Mouse (Mus musculus): ENCODE data around the gene Ring1. TPM values are rescaled to one million over a fixed set of nuclear protein-coding genes. Genes with fewer than 3 reads are reported as not detected.

The Ring1 gene
- polyA plus RNA-seq, 2 experiments: 1.2 to 9.7 TPM

DNA sequence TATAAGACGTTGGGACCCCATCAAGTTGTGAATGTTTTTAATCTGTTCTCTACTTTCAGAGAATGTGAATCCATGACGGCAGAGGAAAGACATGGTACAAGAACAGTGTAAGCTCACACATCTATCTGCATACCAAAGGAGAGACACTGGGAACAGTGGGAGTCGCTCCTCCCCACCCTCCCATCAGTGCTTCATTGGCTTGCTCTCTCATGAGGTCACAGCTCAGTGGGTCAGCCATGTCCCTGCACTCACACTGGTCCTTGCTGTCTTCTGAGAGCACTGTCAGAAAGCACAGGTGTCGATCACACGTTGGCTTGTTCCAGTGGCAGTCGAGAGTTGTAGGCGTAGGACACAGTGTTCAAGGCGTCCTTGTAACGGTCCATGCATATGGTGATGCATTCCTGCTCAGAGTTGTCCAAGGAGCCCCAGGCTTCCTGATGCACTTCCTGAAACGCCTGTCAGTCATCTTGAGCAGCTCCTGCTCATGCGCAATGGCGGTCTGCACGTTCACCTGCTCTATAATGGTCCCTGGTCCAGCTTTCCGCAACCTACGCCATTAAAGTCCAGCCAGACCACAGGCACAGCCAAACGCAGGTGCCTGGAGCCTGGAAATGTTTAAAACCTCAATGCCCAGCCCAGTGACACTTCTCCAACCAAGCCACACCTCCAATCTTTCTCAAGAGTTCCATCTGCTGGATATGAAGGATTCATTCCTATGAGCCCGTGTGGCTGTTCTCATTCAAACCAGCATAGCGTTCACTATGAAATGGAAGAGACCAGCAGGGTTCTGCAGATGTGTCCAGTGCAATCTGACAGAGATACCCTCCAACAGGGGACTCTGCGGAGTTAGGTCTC, 44.1 kb downstream of the Ring1 start:
- no peaks in the 10 kb centered on the region for H3K9me3 ChIP-seq (ENCODE audit: control insufficient read depth, low read length)
- no peak overlapping the region for H3K4me3 ChIP-seq (ENCODE audit: insufficient read depth in 1 of 2, low read depth in 2 of 2, low read length in 2 of 2)
- no peak for TF ChIP-seq EP300 (IDR thresholded peaks at IDR 0.05; ENCODE audit: low read depth)
- ATAC-seq (ENCODE audit: insufficient read depth): no peak
- H3K4me2 ChIP-seq (ENCODE audit: low read depth): peak overlapping the region; percentile 64
- no peak overlapping the region for H3K9ac ChIP-seq (replicated peaks)
- peaks cover 0 to 21% of the 10 kb centered on the region in 2 experiments; a peak in 2 of 4 replicates for H3K4me1 ChIP-seq (replicated peaks; ENCODE audit: control insufficient read depth in 2 of 2, insufficient read depth in 2 of 2, low read length in 1 of 2)
- H3K27ac ChIP-seq: no peak overlapping the region
- no peak for DNase-seq (ENCODE audit: low read depth in 3 of 3, low spot score in 3 of 3)
- 65% methylated on average over 19 of the region's 19 CpGs for WGBS (ENCODE audit: insufficient replicate concordance)
- no peaks in the 10 kb centered on the region for H3K36me3 ChIP-seq (replicated peaks; ENCODE audit: control insufficient read depth, insufficient read depth, low read depth)
- H3K27me3 ChIP-seq (ENCODE audit: control insufficient read depth, insufficient read depth, low read length): peaks cover 15% of the 10 kb centered on the region; the same call in 1 of the 2 replicates

DNA sequence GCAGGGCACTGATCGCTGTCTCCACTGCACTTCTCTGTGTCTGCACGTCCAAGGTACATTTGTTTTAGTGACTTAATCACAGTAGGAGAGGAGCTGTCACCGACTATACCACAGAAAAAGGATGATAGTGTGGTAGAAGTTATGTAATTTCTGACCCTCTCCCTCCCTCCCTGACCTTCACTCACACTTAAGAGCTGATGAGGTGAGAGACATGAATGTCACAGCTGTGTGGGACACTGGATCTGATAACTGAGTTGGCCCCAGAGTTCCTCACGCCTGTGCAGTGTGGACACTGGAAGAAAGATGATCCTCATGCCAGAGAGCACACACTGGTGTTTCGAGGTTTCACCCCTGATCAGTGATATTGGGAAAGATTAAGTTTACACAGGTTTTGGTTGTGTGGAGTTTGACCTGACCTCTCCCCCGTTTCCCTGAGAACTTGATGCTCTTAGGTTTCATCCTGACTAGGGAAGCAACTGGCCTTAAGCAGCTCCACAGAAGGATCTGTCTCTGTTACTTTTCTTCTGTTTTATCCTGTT, 44.9 kb downstream of the Ring1 start:
- DNase-seq (ENCODE audit: low read depth in 3 of 3, low spot score in 3 of 3): no peak
- peaks cover 0 to 21% of the 10 kb centered on the region in 2 experiments; a peak in 2 of 4 replicates for H3K4me1 ChIP-seq (replicated peaks; ENCODE audit: control insufficient read depth in 2 of 2, insufficient read depth in 2 of 2, low read length in 1 of 2)
- WGBS (ENCODE audit: insufficient replicate concordance): 53% methylated on average over 6 of the region's 6 CpGs
- no peaks in the 10 kb centered on the region for H3K9me3 ChIP-seq (ENCODE audit: control insufficient read depth, low read length)
- ATAC-seq (ENCODE audit: insufficient read depth): no peak
- H3K27me3 ChIP-seq (ENCODE audit: control insufficient read depth, insufficient read depth, low read length): peaks cover 15% of the 10 kb centered on the region; the same call in 1 of the 2 replicates
- no peak for TF ChIP-seq EP300 (IDR thresholded peaks at IDR 0.05; ENCODE audit: low read depth)
- TF ChIP-seq CTCF (IDR thresholded peaks at IDR 0.05; ENCODE audit: low read depth): no peak
- no peak overlapping the region; the same call in 1 of the 2 replicates for H3K4me2 ChIP-seq (ENCODE audit: low read depth)
- no peaks in the 10 kb centered on the region for H3K36me3 ChIP-seq (replicated peaks; ENCODE audit: control insufficient read depth, insufficient read depth, low read depth)
- H3K27ac ChIP-seq: no peak overlapping the region
- no peak overlapping the region for H3K4me3 ChIP-seq (ENCODE audit: insufficient read depth in 1 of 2, low read depth in 2 of 2, low read length in 2 of 2)
- no peak overlapping the region for H3K9ac ChIP-seq (replicated peaks)

DNA sequence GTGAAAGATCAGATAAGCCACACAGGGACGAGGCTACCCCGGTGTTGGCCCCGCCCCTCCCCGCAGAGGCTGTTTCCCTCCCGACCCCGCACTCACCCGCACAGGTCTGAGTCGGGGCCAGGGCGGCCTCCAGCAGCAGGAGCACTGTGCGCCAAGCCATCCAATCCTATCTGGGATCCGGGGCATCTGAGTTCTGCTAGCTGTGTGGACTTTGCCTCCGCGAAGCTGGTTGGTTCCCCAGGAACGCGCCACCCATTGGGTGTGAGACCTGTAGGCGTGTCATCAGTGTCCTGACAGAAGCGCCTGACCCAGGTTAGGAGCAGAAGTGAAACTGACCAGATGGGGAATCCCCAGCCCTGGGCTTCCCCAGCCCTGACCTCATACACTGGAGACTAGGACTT, 45.8 kb downstream of the Ring1 start:
- H3K27me3 ChIP-seq (ENCODE audit: control insufficient read depth, insufficient read depth, low read length): peaks cover 15% of the 10 kb centered on the region; the same call in 1 of the 2 replicates
- no peaks in the 10 kb centered on the region for H3K36me3 ChIP-seq (replicated peaks; ENCODE audit: control insufficient read depth, insufficient read depth, low read depth)
- no peaks in the 10 kb centered on the region for H3K9me3 ChIP-seq (ENCODE audit: control insufficient read depth, low read length)
- H3K9ac ChIP-seq (replicated peaks): no peak overlapping the region
- peak overlapping the region; percentile 65 for H3K4me2 ChIP-seq (ENCODE audit: low read depth)
- DNase-seq (ENCODE audit: low read depth in 3 of 3, low spot score in 3 of 3) (peak; percentile 58 to 73 (median 59)), ATAC-seq (ENCODE audit: insufficient read depth) (peak; percentile 76)
- TF ChIP-seq CTCF (IDR thresholded peaks at IDR 0.05; ENCODE audit: low read depth) (no peak), EP300 (IDR thresholded peaks at IDR 0.05; ENCODE audit: low read depth) (no peak)
- peaks cover 0 to 21% of the 10 kb centered on the region in 2 experiments; a peak in 2 of 4 replicates for H3K4me1 ChIP-seq (replicated peaks; ENCODE audit: control insufficient read depth in 2 of 2, insufficient read depth in 2 of 2, low read length in 1 of 2)
- under 1% methylated on average over 17 of the region's 17 CpGs for WGBS (ENCODE audit: insufficient replicate concordance)
- H3K4me3 ChIP-seq (ENCODE audit: insufficient read depth in 1 of 2, low read depth in 2 of 2, low read length in 2 of 2): peak overlapping the region; percentile 20 to 48
- H3K27ac ChIP-seq: no peak overlapping the region

DNA sequence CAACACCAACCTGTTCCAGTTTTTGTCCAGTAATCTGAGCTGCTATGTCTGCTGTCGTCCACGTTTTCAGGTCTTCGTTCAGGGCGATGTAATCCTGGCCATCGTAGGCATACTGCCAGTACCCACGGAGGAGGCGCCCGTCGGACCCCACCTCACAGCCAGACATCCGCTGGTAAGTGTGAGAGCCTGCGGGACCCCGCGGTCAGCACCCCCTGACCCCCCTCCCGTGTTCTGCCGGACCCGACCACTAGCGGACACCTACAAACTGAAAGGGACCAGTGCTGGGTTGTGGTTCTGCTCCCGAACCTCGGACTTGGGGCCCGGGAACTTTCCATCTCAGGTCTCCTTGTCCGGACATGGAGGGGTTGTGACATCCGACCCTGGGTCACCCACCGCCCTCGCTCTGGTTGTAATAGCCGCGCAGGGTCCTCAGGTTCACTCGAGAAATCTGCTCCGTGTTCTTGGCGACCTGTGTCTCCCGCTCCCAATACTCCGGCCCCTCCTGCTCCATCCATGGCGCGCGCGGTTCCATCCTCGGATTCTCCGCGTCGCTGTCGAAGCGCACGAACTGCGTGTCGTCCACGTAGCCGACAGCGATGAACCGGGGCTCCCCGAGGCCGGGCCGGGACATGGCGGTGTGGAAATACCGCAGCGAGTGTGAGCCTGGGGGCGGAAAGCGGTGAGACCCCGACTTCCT, 46.5 kb downstream of the Ring1 start:
- Histone ChIP-seq H3K27ac (no peak overlapping the region), H3K36me3 (replicated peaks; ENCODE audit: control insufficient read depth, insufficient read depth, low read depth) (no peaks in the 10 kb centered on the region), H3K4me3 (ENCODE audit: insufficient read depth in 1 of 2, low read depth in 2 of 2, low read length in 2 of 2) (peak overlapping the region; percentile 20 to 48), H3K4me1 (replicated peaks; ENCODE audit: control insufficient read depth in 2 of 2, insufficient read depth in 2 of 2, low read length in 1 of 2) (peaks cover 0 to 21% of the 10 kb centered on the region in 2 experiments; a peak in 2 of 4 replicates), H3K9ac (replicated peaks) (no peak overlapping the region), H3K27me3 (ENCODE audit: control insufficient read depth, insufficient read depth, low read length) (peaks cover 15% of the 10 kb centered on the region; the same call in 1 of the 2 replicates), H3K9me3 (ENCODE audit: control insufficient read depth, low read length) (no peaks in the 10 kb centered on the region), H3K4me2 (ENCODE audit: low read depth) (peak overlapping the region; percentile 65)
- no peak for TF ChIP-seq CTCF (IDR thresholded peaks at IDR 0.05; ENCODE audit: low read depth)
- no peak for TF ChIP-seq EP300 (IDR thresholded peaks at IDR 0.05; ENCODE audit: low read depth)
- ATAC-seq (ENCODE audit: insufficient read depth) (no peak), DNase-seq (ENCODE audit: low read depth in 3 of 3, low spot score in 3 of 3) (no peak)
- 3% methylated on average over 57 of the region's 57 CpGs for whole genome bisulfite sequencing (ENCODE audit: insufficient replicate concordance)

Data from liver, embryonic 14.5 days (tissue).